Mouse (Mus musculus) adrenal gland (tissue): ENCODE measurements at regions not wholly inside any gene's neighbourhood (a gene's known extent, or its start where the extent isn't known, plus 50 kb on each side); places are given as distances from the start of the nearest gene placed in this dataset.
"Not testable (repeated sequence)": the region's sequence is repeated elsewhere in the genome, so short reads cannot be mapped to it uniquely, and the experiment has no call there.

Experiments used
- intact Hi-C: fragments of 180-260 bp; cut with DNase I; formaldehyde crosslinking; loops from one replicate; pipeline ENCODE4 v1.15.1; 2025

GRCm38 (mm10) chr3:111402135-111402534 lies 1151.3 kb upstream of the Prmt6 start:
- intact Hi-C loops = no loop called here

- intact Hi-C loops = no loop called here
Observed at GRCm38 (mm10) chr3:111393127-111393526, 1142.3 kb upstream of the Prmt6 start.

- intact Hi-C loops = not testable (repeated sequence)
Observed at GRCm38 (mm10) chr3:111392713-111393112, 1141.9 kb upstream of the Prmt6 start.

- intact Hi-C loops = no loop called here
Observed at GRCm38 (mm10) chr3:111386745-111387144, 1135.9 kb upstream of the Prmt6 start.

GRCm38 (mm10) chr3:111386334-111386733 lies 1135.5 kb upstream of the Prmt6 start:
- intact Hi-C loops = no loop called here

- intact Hi-C loops = no loop called here
Observed at GRCm38 (mm10) chr3:111385627-111386026, 1134.8 kb upstream of the Prmt6 start.

GRCm38 (mm10) chr3:111371259-111371658 lies 1120.5 kb upstream of the Prmt6 start:
- intact Hi-C loops = no loop called here

GRCm38 (mm10) chr3:111338247-111338646 lies 1087.4 kb upstream of the Prmt6 start:
- intact Hi-C loops = loop anchor here (5.0 kb wide), 1 partner anchor 1811 kb away; no protein-coding TSS in a partner anchor

GRCm38 (mm10) chr3:111291018-111291538 lies 1040.3 kb upstream of the Prmt6 start:
- intact Hi-C loops = no loop called here

GRCm38 (mm10) chr3:111281584-111281983 lies 1030.8 kb upstream of the Prmt6 start:
- intact Hi-C loops = no loop called here
